Mouse (Mus musculus) layer of hippocampus, adult 9-10 months (tissue): ENCODE data around the gene Msantd1.

Experiments used
- DNase-seq: peaks from one replicate; pipeline ENCODE4 v3.0.0; 2022; ENCODE audit warnings: low spot score

Gene Msantd1

GRCm38 (mm10) chr5:34972471-34972870, 64.7 kb downstream of the Msantd1 start:
- DNase-seq = no peak
